Mouse (Mus musculus): Measurements from ENCODE around the gene Fbxw22. TPM values are rescaled to one million over a fixed set of nuclear protein-coding genes. Genes with fewer than 3 reads are reported as not detected.
"Not testable (repeated sequence)": the region's sequence is repeated elsewhere in the genome, so short reads cannot be mapped to it uniquely, and the experiment has no call there.

The Fbxw22 gene
- polyA plus RNA-seq (2012; rRNA removed) = not detected in 2 replicates

DNA sequence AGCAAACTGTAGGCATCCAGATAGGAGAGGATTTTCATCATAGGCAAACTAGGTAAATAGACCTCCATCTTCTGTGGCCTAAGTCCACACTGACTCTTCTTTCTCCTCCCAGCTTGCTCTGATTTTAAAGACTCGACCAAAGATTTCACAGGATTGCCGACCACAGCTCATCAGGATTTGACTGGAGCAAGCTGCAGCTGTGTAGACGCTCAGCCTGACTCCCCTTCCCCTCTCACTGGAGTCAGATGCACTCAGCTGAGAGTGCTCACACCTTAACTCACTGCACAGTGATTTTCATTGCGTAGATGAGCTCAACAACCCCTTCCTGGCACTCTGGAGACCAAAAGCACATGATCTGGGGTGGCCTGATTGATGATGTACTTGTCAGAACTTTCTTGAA, at the start of gene Fbxw22:
TSS of gene Fbxw22 (minus strand) at position 101 of the 400 bp plus-strand sequence.
- H3K27ac ChIP-seq (ENCODE audit: insufficient read depth, low read depth, low read length); H3K27me3 ChIP-seq (ENCODE audit: control insufficient read depth, insufficient read depth, low read length); H3K36me3 ChIP-seq (ENCODE audit: control insufficient read depth, insufficient read depth, low read length); H3K4me3 ChIP-seq (ENCODE audit: low read depth, low read length); H3K4me1 ChIP-seq (ENCODE audit: control insufficient read depth, insufficient read depth, insufficient read length, low read length): not testable (repeated sequence)
- 66% methylated on average over 4 of the region's 4 CpGs for WGBS

DNA sequence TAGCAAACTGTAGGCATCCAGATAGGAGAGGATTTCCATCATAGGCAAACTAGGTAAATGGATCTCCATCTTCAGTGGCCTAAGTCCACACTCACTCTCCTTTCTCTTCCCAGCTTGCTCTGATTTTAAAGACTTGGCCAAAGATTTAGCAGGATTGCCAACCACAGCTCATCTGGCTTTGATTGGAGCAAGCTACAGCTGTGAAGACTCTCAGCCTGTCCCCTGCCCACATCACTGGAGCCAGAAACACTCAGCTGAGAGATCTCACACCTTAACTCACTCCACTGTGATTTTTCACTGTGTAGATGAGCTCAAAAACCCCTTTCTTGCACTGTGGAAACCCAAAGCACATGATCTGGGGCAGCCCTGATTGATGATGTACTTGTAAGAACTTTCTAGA, 44.9 kb upstream of the Fbxw22 start, which contains the start of gene Fbxw16:
TSS of gene Fbxw16 (minus strand) at position 101 of the 400 bp plus-strand sequence.
- Histone ChIP-seq H3K36me3 (ENCODE audit: control insufficient read depth, insufficient read depth, low read length) (no peaks in the 10 kb centered on the region), H3K27me3 (ENCODE audit: control insufficient read depth, insufficient read depth, low read length) (no peaks in the 10 kb centered on the region), H3K27ac (ENCODE audit: insufficient read depth, low read depth, low read length) (no peak within 1 kb of the TSS), H3K4me3 (ENCODE audit: low read depth, low read length) (no peak within 1 kb of the TSS), H3K4me1 (ENCODE audit: control insufficient read depth, insufficient read depth, insufficient read length, low read length) (no peaks in the 10 kb centered on the region)
- TF ChIP-seq POLR2A (IDR thresholded peaks at IDR 0.05; ENCODE audit: low read depth, low read length) (no peak), CTCF (IDR thresholded peaks at IDR 0.05; ENCODE audit: extremely low read depth, insufficient read length, insufficient replicate concordance, low read depth, low read length) (no peak)

GRCm38 (mm10) chr9:109432956-109433355, 28.9 kb upstream of the Fbxw22 start:
- Histone ChIP-seq H3K4me1 (ENCODE audit: control insufficient read depth, insufficient read depth, insufficient read length, low read length) (no peaks in the 10 kb centered on the region), H3K27ac (ENCODE audit: insufficient read depth, low read depth, low read length) (no peak overlapping the region), H3K36me3 (ENCODE audit: control insufficient read depth, insufficient read depth, low read length) (no peaks in the 10 kb centered on the region), H3K4me3 (ENCODE audit: low read depth, low read length) (no peak overlapping the region), H3K27me3 (ENCODE audit: control insufficient read depth, insufficient read depth, low read length) (no peaks in the 10 kb centered on the region)
- 70% methylated on average over 1 of the region's 1 CpGs for WGBS
- TF ChIP-seq POLR2A (IDR thresholded peaks at IDR 0.05; ENCODE audit: low read depth, low read length) (no peak), CTCF (IDR thresholded peaks at IDR 0.05; ENCODE audit: extremely low read depth, insufficient read length, insufficient replicate concordance, low read depth, low read length) (no peak)

DNA sequence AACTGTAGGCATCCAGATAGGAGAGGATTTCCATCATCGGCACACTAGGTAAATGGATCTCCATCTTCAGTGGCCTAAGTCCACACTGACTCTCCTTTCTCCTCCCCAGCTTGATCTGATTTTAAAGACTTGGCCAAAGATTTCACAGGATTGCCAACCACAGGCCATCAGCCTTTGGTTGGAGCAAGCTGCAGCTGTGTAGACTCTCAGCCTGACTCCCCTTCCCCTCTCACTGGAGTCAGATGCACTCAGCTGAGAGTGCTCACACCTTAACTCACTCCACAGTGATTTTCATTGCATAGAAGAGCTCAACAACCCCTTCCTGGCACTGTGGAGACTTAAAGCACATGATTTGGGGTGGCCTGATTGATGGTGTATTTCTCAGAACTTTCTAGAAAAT, 64.5 kb downstream of the Fbxw22 start, which contains the start of gene Fbxw28:
TSS of gene Fbxw28 (minus strand) at position 101 of the 400 bp plus-strand sequence.
- not testable (repeated sequence) for H3K4me1 ChIP-seq (ENCODE audit: control insufficient read depth, insufficient read depth, insufficient read length, low read length); H3K27me3 ChIP-seq (ENCODE audit: control insufficient read depth, insufficient read depth, low read length); H3K27ac ChIP-seq (ENCODE audit: insufficient read depth, low read depth, low read length); H3K4me3 ChIP-seq (ENCODE audit: low read depth, low read length); H3K36me3 ChIP-seq (ENCODE audit: control insufficient read depth, insufficient read depth, low read length)
- WGBS = 100% methylated on average over 1 of the region's 1 CpGs

Other genes starting within 250 kb of the Fbxw22 start
- gene Fbxw21, start 242.3 kb downstream of the Fbxw22 start, polyA plus RNA-seq (2012; rRNA removed) = not detected in 2 replicates
- 0.09 TPM in 1 of 2 replicates, not detected in the other for gene Fbxw13, start 208.3 kb downstream of the Fbxw22 start, polyA plus RNA-seq (2012; rRNA removed)
- not detected in 2 replicates for gene Fbxw20, start 169.5 kb downstream of the Fbxw22 start, polyA plus RNA-seq (2012; rRNA removed)
- not detected in 2 replicates for gene Fbxw14, start 116.6 kb downstream of the Fbxw22 start, polyA plus RNA-seq (2012; rRNA removed)
- gene Fbxw28, start 64.6 kb downstream of the Fbxw22 start, polyA plus RNA-seq (2012; rRNA removed) = not detected in 2 replicates
- not detected in 2 replicates for gene Fbxw16, start 44.8 kb upstream of the Fbxw22 start, polyA plus RNA-seq (2012; rRNA removed)
- gene Fbxw19, start 91.6 kb upstream of the Fbxw22 start, polyA plus RNA-seq (2012; rRNA removed) = not detected in 2 replicates
- not detected in 2 replicates for gene Fbxw15, start 164.0 kb upstream of the Fbxw22 start, polyA plus RNA-seq (2012; rRNA removed)
- gene Fbxw24, start 221.8 kb upstream of the Fbxw22 start, polyA plus RNA-seq (2012; rRNA removed) = not detected in 2 replicates